Mouse (Mus musculus) liver, adult 2 months (tissue): ENCODE data around the gene Csf3. TPM values are rescaled to one million over a fixed set of nuclear protein-coding genes. Genes with fewer than 3 reads are reported as not detected.

Source experiments
- DNase-seq: peaks from one replicate; pipeline ENCODE4 v3.0.0-alpha.2; 2011; ENCODE audit warnings: low read depth, low spot score; ENCODE audit errors: extremely low read depth
- H3K27ac ChIP-seq: fragments of 200-500 bp; replicated peaks from 2 replicates; pipeline ENCODE4 v1.5.1; 2012; ENCODE audit warnings: low read depth, mild to moderate bottlenecking, control low read depth, inconsistent platforms, low read length; ENCODE audit not compliant: insufficient read depth
- H3K27me3 ChIP-seq: fragments of 200-500 bp; 2 replicates; pipeline ENCODE4 v1.6.1; 2012; ENCODE audit warnings: mild to moderate bottlenecking, moderate library complexity, low read length, inconsistent platforms; ENCODE audit not compliant: control insufficient read depth, insufficient read depth
- H3K36me3 ChIP-seq: fragments of 200-500 bp; 2 replicates; pipeline ENCODE4 v1.6.1; 2012; ENCODE audit warnings: low read length, inconsistent platforms; ENCODE audit not compliant: control insufficient read depth, insufficient read depth
- H3K4me1 ChIP-seq: fragments of 200-500 bp; 2 replicates; pipeline ENCODE4 v1.6.1; 2011; ENCODE audit warnings: low read length; ENCODE audit not compliant: control insufficient read depth, insufficient read depth
- H3K4me3 ChIP-seq: fragments of 200-500 bp; 2 replicates; pipeline ENCODE4 v1.5.1; 2011; ENCODE audit warnings: low read depth, mild to moderate bottlenecking, control low read depth, low read length, moderate library complexity; ENCODE audit not compliant: insufficient read depth
- H3K79me2 ChIP-seq: fragments of 200-500 bp; 2 replicates; pipeline ENCODE4 v1.6.1; 2012; ENCODE audit warnings: inconsistent platforms, mild to moderate bottlenecking, low read length, moderate library complexity; ENCODE audit not compliant: control insufficient read depth, insufficient read depth
- H3K9ac ChIP-seq: fragments of 200-500 bp; 2 replicates; pipeline ENCODE4 v1.6.1; 2012; ENCODE audit warnings: low read depth, mild to moderate bottlenecking, control low read depth, inconsistent platforms, low read length
- CTCF ChIP-seq: fragments of 200-500 bp; IDR thresholded peaks from 2 replicates; pipeline ENCODE4 v1.5.1; 2011; ENCODE audit warnings: low read depth, low read length, control low read depth
- POLR2A ChIP-seq: fragments of 200-500 bp; IDR thresholded peaks from 2 replicates; pipeline ENCODE4 v1.6.1; 2011; ENCODE audit warnings: low read length, control low read depth; ENCODE audit not compliant: insufficient read depth; ENCODE audit errors: extremely low read depth
- WGBS: fragments of 180-500 bp; shearing (Covaris S2); methylation state at CpG from one replicate; pipeline ENCODE4 v1.1.7; 2018; 5-methylcytosine and 5-hydroxymethylcytosine counted together
- polyA plus RNA-seq: library from polyadenylated mRNA; depleted of rRNA; stranded (reverse); fragments of >200 nt; gene quantifications from 2 replicates; pipeline ENCODE4 v1.2.3, GENCODE M21; 2012
- total RNA-seq: library from RNA; depleted of rRNA; stranded (reverse); fragments of >200 nt; gene quantifications from 2 replicates; pipeline ENCODE4 v1.2.3, GENCODE M21; 2014

The Csf3 gene
- total and polyA plus RNA-seq, 2 experiments: 0.07 TPM; not detected in 1

DNA sequence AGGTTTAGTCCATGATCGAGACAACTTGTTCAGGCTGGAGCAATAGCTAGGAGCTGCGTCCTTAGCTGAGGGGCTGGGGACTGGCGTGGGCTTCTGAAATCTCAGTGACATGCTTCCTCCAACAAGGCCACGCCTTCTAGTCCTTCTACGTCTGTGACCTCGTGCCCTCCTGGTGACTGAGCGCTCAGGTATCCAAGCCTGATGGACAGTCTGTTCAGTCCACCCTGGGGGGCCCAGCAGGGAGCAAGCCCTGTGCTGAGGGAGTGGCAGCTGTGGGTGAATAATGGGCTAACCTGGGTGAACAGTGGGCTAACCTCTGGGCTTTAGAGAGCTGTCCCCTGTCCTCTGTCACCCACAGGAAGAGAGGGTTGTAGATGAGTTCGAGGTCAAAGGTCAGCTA, 13.1 kb upstream of the Csf3 start:
- DNase-seq: no peak
- H3K79me2 ChIP-seq: peaks cover 3% of the 10 kb centered on the region; the same call in 1 of the 2 replicates
- peaks cover 40% of the 10 kb centered on the region for H3K36me3 ChIP-seq
- TF ChIP-seq POLR2A: no peak
- TF ChIP-seq CTCF: no peak
- no peak overlapping the region for H3K9ac ChIP-seq
- H3K27ac ChIP-seq: no peak overlapping the region
- H3K4me1 ChIP-seq: peaks cover 5% of the 10 kb centered on the region
- no peak overlapping the region for H3K4me3 ChIP-seq
- 83% methylated on average over 8 of the region's 8 CpGs for WGBS
- no peaks in the 10 kb centered on the region for H3K27me3 ChIP-seq

DNA sequence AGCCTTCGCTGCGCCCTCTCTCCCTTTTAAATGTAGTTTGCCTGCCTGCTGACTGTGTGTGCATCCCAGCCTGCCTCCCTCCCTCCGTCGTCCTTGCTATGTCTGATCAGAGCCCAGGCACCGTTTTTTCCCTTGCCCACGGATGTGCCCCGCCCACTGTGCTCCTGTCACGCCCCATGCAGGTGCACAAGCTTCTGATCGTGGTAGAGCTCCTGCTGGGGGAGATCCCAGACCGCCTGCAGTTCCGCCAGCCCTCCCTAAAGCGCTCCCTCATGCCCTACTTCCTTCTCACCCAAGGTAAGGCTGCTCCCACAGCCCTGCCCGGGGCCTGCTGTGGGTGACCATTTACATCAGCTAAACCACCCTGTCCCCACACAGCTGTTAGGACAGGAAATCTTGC, 7.9 kb upstream of the Csf3 start:
- Histone ChIP-seq H3K27me3 (no peaks in the 10 kb centered on the region), H3K27ac (no peak overlapping the region), H3K36me3 (peaks cover 37% of the 10 kb centered on the region), H3K4me1 (no peaks in the 10 kb centered on the region), H3K4me3 (no peak overlapping the region), H3K9ac (no peak overlapping the region), H3K79me2 (no peaks in the 10 kb centered on the region)
- DNase-seq: no peak
- TF ChIP-seq POLR2A: no peak
- no peak for TF ChIP-seq CTCF
- 81% methylated on average over 13 of the region's 13 CpGs for WGBS

- Histone ChIP-seq H3K79me2 (no peaks in the 10 kb centered on the region), H3K36me3 (peaks cover 37% of the 10 kb centered on the region), H3K9ac (no peak overlapping the region), H3K27me3 (no peaks in the 10 kb centered on the region), H3K4me3 (no peak overlapping the region), H3K4me1 (no peaks in the 10 kb centered on the region), H3K27ac (no peak overlapping the region)
- TF ChIP-seq POLR2A (no peak), CTCF (no peak)
- WGBS: 90% methylated on average over 9 of the region's 9 CpGs
- DNase-seq: no peak
Observed at GRCm38 (mm10) chr11:98693746-98694145, 7.3 kb upstream of the Csf3 start.

- TF ChIP-seq CTCF (no peak), POLR2A (no peak)
- no peak overlapping the region for H3K4me3 ChIP-seq
- DNase-seq: no peak
- peaks cover 35% of the 10 kb centered on the region for H3K36me3 ChIP-seq
- H3K4me1 ChIP-seq: no peaks in the 10 kb centered on the region
- no peaks in the 10 kb centered on the region for H3K27me3 ChIP-seq
- H3K27ac ChIP-seq: no peak overlapping the region
- H3K79me2 ChIP-seq: no peaks in the 10 kb centered on the region
- H3K9ac ChIP-seq: no peak overlapping the region
- 85% methylated on average over 9 of the region's 9 CpGs for WGBS
Observed at GRCm38 (mm10) chr11:98694301-98694700, 6.8 kb upstream of the Csf3 start.

- WGBS: 84% methylated on average over 14 of the region's 14 CpGs
- Histone ChIP-seq H3K79me2 (no peaks in the 10 kb centered on the region), H3K4me1 (no peaks in the 10 kb centered on the region), H3K9ac (no peak overlapping the region), H3K27me3 (no peaks in the 10 kb centered on the region), H3K27ac (no peak overlapping the region), H3K36me3 (peaks cover 28% of the 10 kb centered on the region), H3K4me3 (no peak overlapping the region)
- no peak for DNase-seq
- no peak for TF ChIP-seq CTCF
- no peak for TF ChIP-seq POLR2A
Observed at GRCm38 (mm10) chr11:98695408-98695807, 5.7 kb upstream of the Csf3 start.

- no peak for TF ChIP-seq CTCF
- TF ChIP-seq POLR2A: no peak
- Histone ChIP-seq H3K79me2 (no peaks in the 10 kb centered on the region), H3K9ac (no peak overlapping the region), H3K27ac (no peak overlapping the region), H3K27me3 (no peaks in the 10 kb centered on the region), H3K36me3 (peaks cover 16% of the 10 kb centered on the region), H3K4me1 (no peaks in the 10 kb centered on the region), H3K4me3 (no peak overlapping the region)
- no peak for DNase-seq
- WGBS: 79% methylated on average over 14 of the region's 14 CpGs
Observed at GRCm38 (mm10) chr11:98696454-98697216, 4.4 kb upstream of the Csf3 start.
